Mouse (Mus musculus): Measurements from ENCODE around the gene Tctn3. TPM values are rescaled to one million over a fixed set of nuclear protein-coding genes. Genes with fewer than 3 reads are reported as not detected.

Gene Tctn3
- total and polyA plus RNA-seq, 2 experiments from 2014 or later: 15.9 to 28.7 TPM

DNA sequence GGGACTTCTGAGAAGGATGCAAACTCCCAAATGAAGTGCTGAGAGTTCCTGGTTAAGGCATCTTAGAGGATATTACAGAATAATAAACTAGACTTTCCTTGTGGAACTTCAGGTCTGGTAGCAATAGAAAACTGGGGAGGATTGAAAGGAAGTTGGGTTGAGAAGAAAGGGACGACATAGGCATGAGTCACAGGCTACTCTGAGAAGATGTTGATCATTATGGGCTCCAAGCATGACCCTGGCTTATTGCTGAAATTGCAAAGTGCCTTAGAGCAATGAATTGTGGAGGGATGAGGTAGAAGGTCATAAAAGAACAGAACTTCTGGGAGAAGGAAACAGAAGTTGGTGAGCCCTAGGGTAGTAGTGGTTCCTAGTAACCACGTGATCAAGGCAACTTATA lies 28.8 kb upstream of the Tctn3 start:
- H3K4me1 ChIP-seq (ENCODE audit: insufficient read depth, low read length): no peaks in the 10 kb centered on the region
- ATAC-seq (ENCODE audit: low FRiP score) (no peak), DNase-seq (ENCODE audit: low spot score) (no peak)
- no peak overlapping the region for H3K27ac ChIP-seq (ENCODE audit: low read depth, low read length)
- no peak for TF ChIP-seq CTCF (IDR thresholded peaks at IDR 0.05)
- 81% methylated on average over 2 of the region's 2 CpGs for WGBS
- H3K9me3 ChIP-seq (ENCODE audit: low read length): no peaks in the 10 kb centered on the region
- no peak overlapping the region for H3K4me3 ChIP-seq (ENCODE audit: low read depth, low read length)
- no peaks in the 10 kb centered on the region for H3K27me3 ChIP-seq (ENCODE audit: insufficient read depth, low read length)
- no peaks in the 10 kb centered on the region for H3K36me3 ChIP-seq (ENCODE audit: insufficient read depth, low read length)
- no peak overlapping the region for H3K9ac ChIP-seq (replicated peaks; ENCODE audit: low read length, poor library complexity, severe bottlenecking)
- H3K4me2 ChIP-seq (ENCODE audit: low read depth, low read length, poor library complexity, severe bottlenecking): no peak overlapping the region

- TF ChIP-seq CTCF (IDR thresholded peaks at IDR 0.05): no peak
- Histone ChIP-seq H3K27ac (ENCODE audit: low read depth, low read length) (no peak overlapping the region), H3K4me3 (ENCODE audit: low read depth, low read length) (no peak overlapping the region), H3K4me2 (ENCODE audit: low read depth, low read length, poor library complexity, severe bottlenecking) (no peak overlapping the region), H3K27me3 (ENCODE audit: insufficient read depth, low read length) (no peaks in the 10 kb centered on the region), H3K9ac (replicated peaks; ENCODE audit: low read length, poor library complexity, severe bottlenecking) (no peak overlapping the region), H3K36me3 (ENCODE audit: insufficient read depth, low read length) (no peaks in the 10 kb centered on the region), H3K4me1 (ENCODE audit: insufficient read depth, low read length) (no peaks in the 10 kb centered on the region), H3K9me3 (ENCODE audit: low read length) (no peaks in the 10 kb centered on the region)
- 67% methylated on average over 11 of the region's 11 CpGs for WGBS
- ATAC-seq (ENCODE audit: low FRiP score) (no peak), DNase-seq (ENCODE audit: low spot score) (no peak)
These were observed 27.8 kb upstream of the Tctn3 start for GRCm38 (mm10) chr19:40639729-40640304.

DNA sequence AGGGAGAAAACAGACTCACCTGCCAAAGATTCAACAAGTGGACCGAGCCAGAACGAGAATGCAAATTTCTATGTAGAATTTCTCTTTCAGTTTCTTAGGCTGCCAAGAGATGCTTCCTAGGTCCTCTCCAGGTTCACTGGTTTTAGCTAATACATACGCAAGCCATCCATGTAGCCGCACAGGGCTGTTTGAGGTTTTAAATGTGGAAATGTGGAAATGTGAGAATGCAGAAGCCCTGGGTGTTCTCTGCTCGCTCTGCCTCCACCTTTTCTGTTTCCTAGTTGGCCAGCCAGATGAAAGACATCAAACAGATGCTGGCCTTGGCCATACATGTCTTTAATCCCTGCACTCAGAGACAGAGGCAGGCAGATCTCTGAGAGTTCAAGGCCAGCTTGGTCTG lies 26.5 kb upstream of the Tctn3 start:
- H3K36me3 ChIP-seq (ENCODE audit: insufficient read depth, low read length): no peaks in the 10 kb centered on the region
- no peaks in the 10 kb centered on the region for H3K4me1 ChIP-seq (ENCODE audit: insufficient read depth, low read length)
- TF ChIP-seq CTCF (IDR thresholded peaks at IDR 0.05): no peak
- H3K9me3 ChIP-seq (ENCODE audit: low read length): no peaks in the 10 kb centered on the region
- no peak overlapping the region for H3K9ac ChIP-seq (replicated peaks; ENCODE audit: low read length, poor library complexity, severe bottlenecking)
- H3K4me3 ChIP-seq (ENCODE audit: low read depth, low read length): no peak overlapping the region
- H3K27me3 ChIP-seq (ENCODE audit: insufficient read depth, low read length): no peaks in the 10 kb centered on the region
- WGBS: 97% methylated on average over 5 of the region's 5 CpGs
- H3K27ac ChIP-seq (ENCODE audit: low read depth, low read length): no peak overlapping the region
- ATAC-seq (ENCODE audit: low FRiP score) (no peak), DNase-seq (ENCODE audit: low spot score) (no peak)
- H3K4me2 ChIP-seq (ENCODE audit: low read depth, low read length, poor library complexity, severe bottlenecking): no peak overlapping the region

DNA sequence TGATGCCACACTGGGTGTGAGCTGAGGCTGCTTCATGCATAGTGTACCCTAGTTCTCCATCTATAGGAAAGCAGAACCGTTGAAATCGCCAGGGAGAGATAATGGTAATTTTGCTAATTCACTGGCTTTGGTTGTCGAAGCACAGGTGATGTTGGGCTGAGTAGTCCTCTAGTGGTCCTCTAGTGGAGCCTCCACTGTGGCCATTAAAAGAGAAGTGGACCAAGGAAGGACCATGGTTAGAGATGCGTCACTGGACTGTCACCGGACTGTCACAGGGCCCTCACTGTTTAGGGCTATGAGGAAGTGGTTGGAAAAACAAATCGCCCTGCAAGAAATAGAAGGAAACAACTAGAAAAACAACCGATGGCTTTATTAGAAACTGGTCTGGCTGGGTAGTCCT lies 25.6 kb upstream of the Tctn3 start:
- H3K27ac ChIP-seq (ENCODE audit: low read depth, low read length): no peak overlapping the region
- DNase-seq (ENCODE audit: low spot score) (no peak), ATAC-seq (ENCODE audit: low FRiP score) (no peak)
- no peaks in the 10 kb centered on the region for H3K9me3 ChIP-seq (ENCODE audit: low read length)
- no peaks in the 10 kb centered on the region for H3K4me1 ChIP-seq (ENCODE audit: insufficient read depth, low read length)
- no peaks in the 10 kb centered on the region for H3K36me3 ChIP-seq (ENCODE audit: insufficient read depth, low read length)
- no peak overlapping the region for H3K9ac ChIP-seq (replicated peaks; ENCODE audit: low read length, poor library complexity, severe bottlenecking)
- no peak overlapping the region for H3K4me2 ChIP-seq (ENCODE audit: low read depth, low read length, poor library complexity, severe bottlenecking)
- no peak overlapping the region for H3K4me3 ChIP-seq (ENCODE audit: low read depth, low read length)
- no peak for TF ChIP-seq CTCF (IDR thresholded peaks at IDR 0.05)
- 87% methylated on average over 7 of the region's 7 CpGs for WGBS
- H3K27me3 ChIP-seq (ENCODE audit: insufficient read depth, low read length): no peaks in the 10 kb centered on the region

DNA sequence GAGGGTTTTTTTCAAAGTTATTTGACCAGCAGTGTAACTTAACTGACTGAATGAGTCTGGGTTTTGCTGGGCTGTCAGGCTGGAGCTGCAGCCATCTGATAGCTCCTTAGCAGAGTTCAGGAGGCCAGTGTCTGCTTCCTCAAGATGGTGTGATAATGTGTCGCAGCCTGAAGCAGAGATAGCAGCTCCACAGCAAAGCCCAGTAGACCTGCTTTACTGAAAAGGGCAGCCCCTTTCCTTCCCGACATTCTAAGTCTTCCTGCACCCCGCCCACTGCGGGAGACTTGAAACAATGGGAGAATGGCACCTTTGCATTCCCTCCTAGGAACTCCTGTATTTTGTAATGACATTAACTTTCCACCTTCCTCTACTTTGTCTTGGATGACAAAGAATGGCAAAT lies 25.1 kb upstream of the Tctn3 start:
- Histone ChIP-seq H3K27ac (ENCODE audit: low read depth, low read length) (no peak overlapping the region), H3K27me3 (ENCODE audit: insufficient read depth, low read length) (no peaks in the 10 kb centered on the region), H3K4me2 (ENCODE audit: low read depth, low read length, poor library complexity, severe bottlenecking) (no peak overlapping the region), H3K9me3 (ENCODE audit: low read length) (no peaks in the 10 kb centered on the region), H3K4me1 (ENCODE audit: insufficient read depth, low read length) (no peaks in the 10 kb centered on the region), H3K36me3 (ENCODE audit: insufficient read depth, low read length) (no peaks in the 10 kb centered on the region), H3K9ac (replicated peaks; ENCODE audit: low read length, poor library complexity, severe bottlenecking) (no peak overlapping the region), H3K4me3 (ENCODE audit: low read depth, low read length) (no peak overlapping the region)
- TF ChIP-seq CTCF (IDR thresholded peaks at IDR 0.05): no peak
- WGBS: 64% methylated on average over 4 of the region's 4 CpGs
- no peak for ATAC-seq (ENCODE audit: low FRiP score)
- no peak for DNase-seq (ENCODE audit: low spot score)

DNA sequence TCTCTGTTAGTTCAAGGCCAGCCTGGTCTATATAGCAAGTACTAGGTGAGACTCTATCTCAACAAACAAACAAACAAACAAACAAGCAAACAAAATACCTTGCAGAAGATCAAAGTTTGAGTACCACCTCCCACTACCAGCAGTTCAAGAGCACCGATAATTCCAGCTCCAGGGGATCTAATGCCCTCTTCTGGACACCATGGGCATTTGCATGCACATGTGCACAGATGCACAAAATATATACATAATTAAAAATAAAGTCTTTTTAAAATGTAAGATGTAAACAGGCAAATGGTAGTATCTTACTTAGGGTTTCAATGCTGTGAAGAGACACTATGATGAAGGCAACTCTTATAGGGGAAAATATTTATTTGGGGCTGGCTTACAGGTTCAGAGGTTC lies 21.1 kb upstream of the Tctn3 start:
- H3K4me3 ChIP-seq (ENCODE audit: low read depth, low read length): no peak overlapping the region
- no peaks in the 10 kb centered on the region for H3K36me3 ChIP-seq (ENCODE audit: insufficient read depth, low read length)
- DNase-seq (ENCODE audit: low spot score): no peak
- no peaks in the 10 kb centered on the region for H3K9me3 ChIP-seq (ENCODE audit: low read length)
- no peak overlapping the region for H3K27ac ChIP-seq (ENCODE audit: low read depth, low read length)
- WGBS: 63% methylated on average over 1 of the region's 1 CpGs
- H3K9ac ChIP-seq (replicated peaks; ENCODE audit: low read length, poor library complexity, severe bottlenecking): no peak overlapping the region
- H3K4me2 ChIP-seq (ENCODE audit: low read depth, low read length, poor library complexity, severe bottlenecking): no peak overlapping the region
- peak; percentile 19; the same call in 1 of the 2 replicates for TF ChIP-seq CTCF (IDR thresholded peaks at IDR 0.05)
- ATAC-seq (ENCODE audit: low FRiP score): no peak
- H3K27me3 ChIP-seq (ENCODE audit: insufficient read depth, low read length): no peaks in the 10 kb centered on the region
- no peaks in the 10 kb centered on the region for H3K4me1 ChIP-seq (ENCODE audit: insufficient read depth, low read length)

All from midbrain, postnatal 0 days (tissue).